Mouse (Mus musculus) forebrain, postnatal 0 days (tissue): Measurements from ENCODE around the gene Tulp2. TPM values are rescaled to one million over a fixed set of nuclear protein-coding genes. Genes with fewer than 3 reads are reported as not detected.
A peak's percentile ranks its signal among the peaks of the same experiment; 100 is the strongest.

Source experiments
- ATAC-seq: fragments of 200-750 bp; cut with Nextera tagmentation; 2 replicates; pipeline ENCODE4 v1.8.0; 2017; ENCODE audit warnings: mild to moderate bottlenecking, moderate library complexity
- DNase-seq: peaks from one replicate; pipeline ENCODE4 v3.0.0-alpha.2; 2015
- H3K27ac ChIP-seq: fragments of 300-500 bp; sonication (generic); 2 replicates; pipeline ENCODE4 v1.5.1; 2014; ENCODE audit warnings: low read depth, mild to moderate bottlenecking, antibody characterized with exemption, low read length, moderate library complexity, mixed read lengths
- H3K27me3 ChIP-seq: fragments of 300-500 bp; sonication (generic); 2 replicates; pipeline ENCODE4 v1.6.1; 2014; ENCODE audit warnings: mild to moderate bottlenecking, low read length, mixed read lengths; ENCODE audit not compliant: insufficient read depth
- H3K36me3 ChIP-seq: fragments of 300-500 bp; sonication (generic); 2 replicates; pipeline ENCODE4 v1.6.1; 2014; ENCODE audit warnings: mild to moderate bottlenecking, moderate library complexity; ENCODE audit not compliant: insufficient read depth
- H3K4me1 ChIP-seq: fragments of 300-500 bp; sonication (generic); 2 replicates; pipeline ENCODE4 v1.6.1; 2014; ENCODE audit warnings: antibody characterized with exemption; ENCODE audit not compliant: insufficient read depth
- H3K4me2 ChIP-seq: fragments of 300-500 bp; sonication (generic); 2 replicates; pipeline ENCODE4 v1.6.1; 2014; ENCODE audit warnings: low read depth, mild to moderate bottlenecking, moderate library complexity
- H3K4me3 ChIP-seq: fragments of 300-500 bp; sonication (generic); 2 replicates; pipeline ENCODE4 v1.5.1; 2014; ENCODE audit warnings: low read depth, low read length, mixed read lengths
- H3K9ac ChIP-seq: fragments of 300-500 bp; sonication (generic); 2 replicates; pipeline ENCODE4 v1.6.1; 2014; ENCODE audit warnings: mild to moderate bottlenecking
- H3K9me3 ChIP-seq: fragments of 300-500 bp; sonication (generic); 2 replicates; pipeline ENCODE4 v1.6.1; 2016; ENCODE audit warnings: low read length
- CTCF ChIP-seq: sonication (generic); IDR thresholded peaks from 2 replicates; pipeline ENCODE4 v1.5.1; 2016; ENCODE audit warnings: antibody characterized with exemption, control low read depth, low read depth
- whole genome bisulfite sequencing: fragments of 180-500 bp; shearing (Covaris S2); extraction: QIAGEN DNeasy Blood & Tissue Kit; methylation state at CpG from one replicate; pipeline ENCODE4 v1.1.7; 2014; 5-methylcytosine and 5-hydroxymethylcytosine counted together
- polyA plus RNA-seq: library from polyadenylated mRNA; unstranded; fragments of >200 nt; fragmentation: Nextera tagmentation; extraction: Ambion mirVana; gene quantifications from 2 replicates; pipeline ENCODE4 v1.2.1, GENCODE M21; 2015
- total RNA-seq: library from RNA; depleted of rRNA; stranded (reverse); fragments of >200 nt; gene quantifications from 2 replicates; pipeline ENCODE4 v1.2.3, GENCODE M21; 2014

Gene Tulp2
- total and polyA plus RNA-seq, 2 experiments from 2014 or later = 0.07 to 0.19 TPM

DNA sequence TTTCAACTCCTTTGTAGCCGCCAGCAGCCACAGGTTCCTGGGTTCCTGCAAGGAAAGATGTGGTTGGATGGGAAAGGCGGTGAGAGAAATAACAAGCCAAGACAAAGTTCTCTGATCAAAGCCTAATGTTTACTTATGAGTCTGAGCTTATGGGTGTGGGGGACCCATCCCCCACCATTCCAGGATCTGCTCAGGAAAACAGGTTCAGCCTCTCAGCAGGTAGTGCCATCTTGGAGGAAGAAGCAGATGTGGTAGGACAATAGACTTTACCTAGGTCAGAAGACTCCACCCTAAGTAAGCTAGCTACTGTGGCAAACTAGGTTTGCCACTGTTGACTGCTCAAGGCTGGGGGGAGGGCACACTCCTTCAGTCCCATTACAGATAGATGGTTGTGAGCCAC, 83.1 kb downstream of the Tulp2 start:
- ATAC-seq = no peak
- no peak overlapping the region for H3K9ac ChIP-seq

DNA sequence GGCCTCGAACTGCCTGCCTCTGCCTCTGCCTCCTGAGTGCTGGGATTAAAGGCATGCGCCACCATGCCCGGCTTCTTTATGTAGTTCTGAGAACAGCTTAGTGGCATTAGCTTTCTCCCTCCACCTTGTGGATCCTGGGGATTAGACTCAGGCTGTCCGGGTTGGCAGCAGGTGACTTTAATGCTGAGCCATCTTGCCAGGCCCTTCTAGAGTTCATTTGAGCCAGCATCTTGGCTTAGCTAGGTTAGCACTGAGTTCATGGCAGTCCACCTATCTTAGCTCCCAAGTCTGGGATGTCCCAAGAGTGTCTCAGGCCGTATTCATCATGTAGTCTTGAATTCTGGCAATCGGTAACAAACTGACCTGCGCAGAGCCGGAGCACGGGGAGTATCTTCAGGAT, 83.8 kb downstream of the Tulp2 start:
- ATAC-seq = no peak
- Histone ChIP-seq H3K36me3 (no peaks in the 10 kb centered on the region), H3K27ac (no peak overlapping the region), H3K4me3 (no peak overlapping the region), H3K9ac (no peak overlapping the region), H3K9me3 (no peaks in the 10 kb centered on the region), H3K4me2 (no peak overlapping the region), H3K27me3 (no peaks in the 10 kb centered on the region), H3K4me1 (peaks cover 10% of the 10 kb centered on the region)
- WGBS = 89% methylated on average over 9 of the region's 9 CpGs
- no peak for DNase-seq
- no peak for TF ChIP-seq CTCF

More for the DNA sequence above, 83.1 kb downstream of the Tulp2 start:
- TF ChIP-seq CTCF = no peak
- WGBS = 79% methylated on average over 2 of the region's 2 CpGs
- DNase-seq = no peak
- Histone ChIP-seq H3K27me3 (no peaks in the 10 kb centered on the region), H3K9me3 (no peaks in the 10 kb centered on the region), H3K4me1 (peaks cover 9% of the 10 kb centered on the region), H3K4me2 (no peak overlapping the region), H3K27ac (no peak overlapping the region), H3K4me3 (no peak overlapping the region), H3K36me3 (no peaks in the 10 kb centered on the region)

- Histone ChIP-seq H3K9me3 (no peaks in the 10 kb centered on the region), H3K36me3 (no peaks in the 10 kb centered on the region), H3K4me3 (peak overlapping the region; percentile 44), H3K27ac (0 out of 2 replicates have a peak overlapping the region, but pooled peaks have one; percentile 66), H3K4me1 (peaks cover 22% of the 10 kb centered on the region), H3K27me3 (no peaks in the 10 kb centered on the region), H3K9ac (peak overlapping the region; percentile 36; the same call in 1 of the 2 replicates), H3K4me2 (no peak overlapping the region)
- WGBS = 76% methylated on average over 8 of the region's 8 CpGs
- ATAC-seq = no peak
- no peak for DNase-seq
- no peak for TF ChIP-seq CTCF
Observed at GRCm38 (mm10) chr7:45567112-45567779, 85.6 kb downstream of the Tulp2 start.

DNA sequence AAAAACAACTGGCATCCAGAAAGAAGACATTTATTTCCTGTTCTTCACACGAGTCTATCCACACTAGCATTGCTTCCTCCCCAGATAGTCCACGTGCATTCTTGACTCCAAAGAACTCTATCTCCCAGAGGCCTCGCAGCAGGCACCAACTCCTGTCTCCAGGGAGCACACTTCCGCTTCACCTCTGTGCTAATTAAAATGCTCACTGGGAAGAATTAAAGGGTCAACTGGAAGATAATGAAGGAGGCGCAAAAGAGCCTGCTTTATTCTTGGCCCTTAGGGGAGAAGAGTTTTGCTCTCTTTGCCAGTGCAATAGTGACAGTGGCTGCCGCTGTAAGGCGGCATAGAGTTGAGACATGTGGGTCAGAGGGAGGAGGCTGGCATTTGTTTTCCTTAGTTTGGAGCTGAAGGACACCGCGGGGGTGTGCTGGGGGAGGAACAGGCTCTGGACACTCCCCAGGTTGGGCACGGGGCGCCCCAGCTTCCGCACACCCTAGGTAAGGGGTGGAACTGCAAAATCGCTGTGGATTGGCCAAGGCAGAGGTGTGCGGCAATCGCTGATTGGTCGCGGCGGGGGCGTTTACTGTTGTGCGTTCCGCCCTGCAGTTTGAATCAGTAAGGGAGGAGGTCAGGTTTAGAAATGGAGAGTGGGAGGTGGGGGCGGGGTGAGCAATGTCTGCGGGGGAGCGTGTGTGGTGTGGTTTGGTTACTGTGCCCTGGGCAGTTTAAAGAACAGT, 86.3 kb downstream of the Tulp2 start:
- ATAC-seq = peak; percentile 95
- Histone ChIP-seq H3K27ac (peak overlapping the region; percentile 66), H3K4me1 (peaks cover 22% of the 10 kb centered on the region), H3K36me3 (no peaks in the 10 kb centered on the region), H3K9ac (peak overlapping the region; percentile 36), H3K4me3 (peak overlapping the region; percentile 44), H3K9me3 (no peaks in the 10 kb centered on the region), H3K27me3 (no peaks in the 10 kb centered on the region), H3K4me2 (peak overlapping the region; percentile 67)
- TF ChIP-seq CTCF = peak; percentile 22; the same call in 1 of the 2 replicates
- DNase-seq = peak; percentile 88
- WGBS = 1% methylated on average over 24 of the region's 24 CpGs

GRCm38 (mm10) chr7:45568601-45569473, 87.2 kb downstream of the Tulp2 start:
- ATAC-seq (no peak), DNase-seq (no peak)
- no peaks in the 10 kb centered on the region for H3K9me3 ChIP-seq
- peak overlapping the region; percentile 44 for H3K4me3 ChIP-seq
- peak overlapping the region; percentile 67 for H3K4me2 ChIP-seq
- H3K9ac ChIP-seq = no peak overlapping the region
- 79% methylated on average over 10 of the region's 10 CpGs for WGBS
- H3K27me3 ChIP-seq = no peaks in the 10 kb centered on the region
- no peak for TF ChIP-seq CTCF
- H3K27ac ChIP-seq = peak overlapping the region; percentile 66
- H3K36me3 ChIP-seq = no peaks in the 10 kb centered on the region
- H3K4me1 ChIP-seq = peaks cover 22% of the 10 kb centered on the region

DNA sequence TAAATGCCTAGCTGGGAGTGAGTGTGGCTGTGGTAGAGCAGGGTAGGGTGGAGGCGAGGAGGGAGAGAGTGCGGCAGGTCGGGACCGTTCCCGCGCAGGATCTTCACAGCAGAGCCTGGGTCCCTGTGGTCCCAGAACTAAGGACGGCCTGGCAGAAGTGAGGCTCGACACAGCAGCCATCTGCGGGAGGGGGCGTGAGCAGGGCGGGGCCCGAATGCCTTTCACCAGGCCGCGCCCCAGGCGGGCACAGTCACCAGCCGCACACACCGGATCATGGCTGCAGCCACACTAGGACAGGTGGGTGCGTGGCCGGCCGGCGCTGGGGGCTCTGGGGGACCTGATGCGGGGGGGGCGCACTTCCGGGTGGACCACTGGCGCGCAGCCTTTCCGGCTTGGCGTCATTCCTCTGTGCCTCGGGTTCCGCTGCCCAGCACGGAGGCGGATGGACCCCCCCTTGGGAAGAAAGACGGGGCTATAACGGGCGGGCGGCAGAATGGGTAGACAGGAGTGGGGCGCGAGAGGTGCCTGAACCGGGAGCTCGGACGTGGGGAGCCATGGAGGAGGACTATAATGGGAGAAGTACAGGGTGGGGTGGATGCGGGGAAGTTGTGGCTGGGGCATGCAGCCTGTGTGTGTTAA, 88.5 kb downstream of the Tulp2 start, which contains the start of gene Bcat2:
TSS of gene Bcat2 (plus strand) at position 51 of the 639 bp plus-strand sequence.
- H3K36me3 ChIP-seq = no peaks in the 10 kb centered on the region
- H3K4me3 ChIP-seq = peak within 1 kb of the TSS; percentile 58
- peak within 1 kb of the TSS; percentile 85 for H3K27ac ChIP-seq
- H3K9ac ChIP-seq = peak within 1 kb of the TSS; percentile 90
- ATAC-seq = peak; percentile 57
- no peaks in the 10 kb centered on the region for H3K27me3 ChIP-seq
- peaks cover 22% of the 10 kb centered on the region for H3K4me1 ChIP-seq
- TF ChIP-seq CTCF = no peak
- DNase-seq = peak; percentile 81
- WGBS = 2% methylated on average over 39 of the region's 42 CpGs
- peak within 1 kb of the TSS; percentile 67 for H3K4me2 ChIP-seq
- H3K9me3 ChIP-seq = no peaks in the 10 kb centered on the region
